Mouse (Mus musculus) left cerebral cortex, adult 18-20 months (tissue): ENCODE results near the gene Pi4k2a. TPM values are rescaled to one million over a fixed set of nuclear protein-coding genes. Genes with fewer than 3 reads are reported as not detected.

Source experiments
- DNase-seq, 2 experiments: peaks; one replicate each; pipeline ENCODE4 v3.0.0; 2021 to 2022; ENCODE audit warnings: low spot score in 2 of 2, mixed read lengths in 1 of 2
- total RNA-seq, 2 experiments: library from RNA; stranded (reverse); gene quantifications; 2 replicates each; pipeline ENCODE4 v1.2.3; 2021

The Pi4k2a gene
- total RNA-seq, 2 experiments from 2014 or later = 68.9 to 69.7 TPM

GRCm38 (mm10) chr19:42129509-42130293 lies 39.4 kb downstream of the Pi4k2a start:
- peak in 1 of 2 experiments; percentile 37 for DNase-seq

- DNase-seq = no peak
Measured at GRCm38 (mm10) chr19:42130294-42130606, 40.0 kb downstream of the Pi4k2a start.

- no peak for DNase-seq
Measured at GRCm38 (mm10) chr19:42131101-42131500, 40.8 kb downstream of the Pi4k2a start.

GRCm38 (mm10) chr19:42135070-42135469 lies 44.8 kb downstream of the Pi4k2a start:
- DNase-seq = no peak

GRCm38 (mm10) chr19:42136126-42136525 lies 45.9 kb downstream of the Pi4k2a start:
- no peak for DNase-seq

- DNase-seq = no peak
Measured at GRCm38 (mm10) chr19:42137167-42137672, 47.0 kb downstream of the Pi4k2a start.

GRCm38 (mm10) chr19:42138517-42139285 lies 48.4 kb downstream of the Pi4k2a start:
- DNase-seq = no peak

GRCm38 (mm10) chr19:42139724-42140517 lies 49.7 kb downstream of the Pi4k2a start:
- DNase-seq = no peak

GRCm38 (mm10) chr19:42141998-42142397 lies 51.7 kb downstream of the Pi4k2a start:
- DNase-seq = no peak

- DNase-seq = no peak
Measured at GRCm38 (mm10) chr19:42142757-42143156, 52.5 kb downstream of the Pi4k2a start.

- no peak for DNase-seq
Measured at GRCm38 (mm10) chr19:42144067-42144466, 53.8 kb downstream of the Pi4k2a start.

GRCm38 (mm10) chr19:42144541-42145167 lies 54.4 kb downstream of the Pi4k2a start:
- peak; percentile 88 to 94 for DNase-seq

GRCm38 (mm10) chr19:42145210-42145609 lies 54.9 kb downstream of the Pi4k2a start:
- DNase-seq = no peak

GRCm38 (mm10) chr19:42145731-42146130 lies 55.5 kb downstream of the Pi4k2a start:
- no peak for DNase-seq

- no peak for DNase-seq
Measured at GRCm38 (mm10) chr19:42146276-42147010, 56.2 kb downstream of the Pi4k2a start.

GRCm38 (mm10) chr19:42147170-42147768 lies 57.0 kb downstream of the Pi4k2a start, which contains the start of gene Marveld1:
TSS of gene Marveld1 (plus strand) at chr19:42147400.
- DNase-seq = peak; percentile 43 to 58

- peak; percentile 61 to 77 for DNase-seq
Measured at GRCm38 (mm10) chr19:42147769-42148568, 57.7 kb downstream of the Pi4k2a start.

GRCm38 (mm10) chr19:42148569-42148860 lies 58.2 kb downstream of the Pi4k2a start:
- DNase-seq = no peak

GRCm38 (mm10) chr19:42151990-42152389 lies 61.7 kb downstream of the Pi4k2a start:
- peak; percentile 87 to 89 for DNase-seq
